ENCODE assay signal across 9 mouse cellular contexts in the genomic region with DNA sequence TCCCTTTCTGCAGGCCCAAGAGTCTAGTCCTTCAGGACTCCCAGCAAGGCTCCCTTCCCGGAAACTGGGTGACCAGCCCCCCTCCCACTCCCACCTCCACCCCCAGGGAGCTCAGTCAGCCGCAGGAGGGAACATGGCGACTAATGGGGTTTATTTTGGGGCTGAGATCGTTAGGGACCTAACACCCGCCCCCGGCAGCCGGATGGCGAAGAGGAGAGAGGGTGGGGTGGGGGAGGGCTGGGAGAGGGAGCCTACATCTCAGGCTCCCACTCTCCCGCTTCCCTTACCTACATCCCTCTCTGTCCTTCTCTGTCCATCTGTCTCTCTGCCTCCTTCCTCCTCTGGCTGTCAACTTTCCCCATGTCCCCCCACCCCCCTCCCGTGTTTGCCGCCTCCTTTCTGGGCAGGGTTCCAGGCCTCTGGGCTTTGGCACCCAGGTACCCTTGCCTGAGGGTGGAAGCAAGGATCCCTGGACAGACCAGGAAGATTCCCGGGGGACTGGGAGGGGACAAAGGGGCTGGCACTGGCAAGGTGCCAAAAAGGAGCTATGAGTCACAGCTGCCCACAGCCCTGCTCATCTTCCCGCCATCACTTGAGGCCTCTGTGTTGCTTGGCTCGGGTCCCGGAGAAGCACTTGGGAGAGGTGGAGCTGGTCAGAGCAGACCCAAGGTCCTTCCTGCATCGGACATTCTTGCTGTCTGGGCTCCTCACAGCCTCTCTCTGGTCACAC. TPM values are rescaled to one million over a fixed set of nuclear protein-coding genes. Genes with fewer than 3 reads are reported as not detected.
A peak's percentile ranks its signal among the peaks of the same experiment; 100 is the strongest.
DNase-seq lines count a peak whose midpoint lies in the region; ATAC-seq lines count a peak whose summit lies in the region.
"Had no signal": no experiment of that assay in that cellular context is flagged by ENCODE, and none has a peak within 500 bp of the region (broad histone marks: within the 10 kb centered on the region; RNA-seq: fewer than 3 reads in every experiment).

No protein-coding gene starts in this region.

- no peaks in the 10 kb centered on the region for H3K36me3 ChIP-seq in heart, embryonic 15.5 days
- no peaks in the 10 kb centered on the region for H3K36me3 ChIP-seq in liver, embryonic 12.5 days
- H3K36me3 ChIP-seq: embryonic facial prominence, embryonic 12.5 days had no signal

- 20% methylated on average over 16 of the region's 16 CpGs for WGBS in heart, embryonic 15.5 days
- 23% methylated on average over 16 of the region's 16 CpGs for WGBS in liver, embryonic 12.5 days (ENCODE audit: insufficient replicate concordance)

- no peak overlapping the region for H3K4me2 ChIP-seq in heart, embryonic 15.5 days
- H3K4me2 ChIP-seq in liver, embryonic 12.5 days, result no peak overlapping the region
- H3K4me2 ChIP-seq: embryonic facial prominence, embryonic 12.5 days had no signal

- H3K9me3 ChIP-seq in heart, embryonic 15.5 days (replicated peaks), result no peaks in the 10 kb centered on the region
- no peaks in the 10 kb centered on the region for H3K9me3 ChIP-seq in liver, embryonic 12.5 days (replicated peaks)
- H3K9me3 ChIP-seq: embryonic facial prominence, embryonic 12.5 days had no signal

- H3K4me1 ChIP-seq in heart, embryonic 15.5 days (replicated peaks), result peaks cover 12% of the 10 kb centered on the region
- peaks cover 7% of the 10 kb centered on the region; the same call in 1 of the 2 replicates for H3K4me1 ChIP-seq in liver, embryonic 12.5 days

- no peak overlapping the region for H3K4me3 ChIP-seq in heart, embryonic 15.5 days
- no peak overlapping the region for H3K4me3 ChIP-seq in liver, embryonic 12.5 days
- H3K4me3 ChIP-seq: embryonic facial prominence, embryonic 12.5 days had no signal

- no peak for DNase-seq in heart, postnatal 4 days
- peak; percentile 91 for DNase-seq in 416B (ENCODE audit: low read depth)
- peak; percentile 72 for DNase-seq in cerebellum, adult 8-10 months
- DNase-seq in left cerebral cortex, adult 8-10 months (ENCODE audit: low spot score in 2 of 2), result peak; percentile 57 to 80
- no peak for DNase-seq in B cell, adult 2 months

- H3K9ac ChIP-seq in heart, embryonic 15.5 days, result no peak overlapping the region
- no peak overlapping the region for H3K9ac ChIP-seq in liver, embryonic 12.5 days
- H3K9ac ChIP-seq: embryonic facial prominence, embryonic 12.5 days had no signal

- H3K27me3 ChIP-seq in heart, embryonic 15.5 days, result peaks cover 95% of the 10 kb centered on the region
- peaks cover 95% of the 10 kb centered on the region for H3K27me3 ChIP-seq in liver, embryonic 12.5 days (replicated peaks)

- no peak overlapping the region for H3K27ac ChIP-seq in heart, embryonic 15.5 days
- H3K27ac ChIP-seq in liver, embryonic 12.5 days, result no peak overlapping the region
- H3K27ac ChIP-seq: embryonic facial prominence, embryonic 12.5 days had no signal

- 0 out of 2 replicates have a peak, but pooled peaks have one; percentile 1 for ATAC-seq in heart, embryonic 15.5 days (replicated peaks; ENCODE audit: insufficient number of reproducible peaks, insufficient read depth, low FRiP score, low read depth)
- ATAC-seq in CD4-positive, CD25-positive, alpha-beta regulatory T cell, adult 4 months, result no peak
- no peak for ATAC-seq in liver, embryonic 12.5 days

RNA-seq across cellular contexts. Expression of a gene that starts 38.7 kb away (rescaled TPM):
- not detected in 2 replicates for polyA plus RNA-seq in heart, embryonic 15.5 days (2015; fragmentation: Nextera tagmentation; extraction: Ambion mirVana)
- total RNA-seq in heart, postnatal 4 days (2021), result not detected
- total RNA-seq in left cerebral cortex, adult 8-10 months (2022), result under 1 TPM; 0.63 to 0.94 (median 0.69) TPM
- not detected for polyA plus RNA-seq in CD4-positive, CD25-positive, alpha-beta regulatory T cell, adult 4 months (2017; shearing (Covaris generic))
- polyA plus RNA-seq in liver, embryonic 12.5 days (2016; fragmentation: Nextera tagmentation; extraction: Ambion mirVana), result not detected in 2 replicates
- polyA plus RNA-seq: embryonic facial prominence, embryonic 12.5 days had no signal

Comparison
In these comparisons a context has a peak if more than half of its experiments do, and no peak if none do; other contexts are left out.
1. DNase-seq: peak in 416B (single experiment), cerebellum, adult 8-10 months (single experiment) and left cerebral cortex, adult 8-10 months (2 of 2); none in heart, postnatal 4 days (single experiment) and B cell, adult 2 months (0 of 2).